Mouse (Mus musculus) lung, postnatal 0 days (tissue): Measurements from ENCODE around the gene Mcl1. TPM values are rescaled to one million over a fixed set of nuclear protein-coding genes. Genes with fewer than 3 reads are reported as not detected.

Source experiments
- ATAC-seq: fragments of 200-750 bp; cut with Nextera tagmentation; 2 replicates; pipeline ENCODE4 v1.8.0; 2017; ENCODE audit warnings: moderate library complexity
- DNase-seq: peaks from one replicate; pipeline ENCODE4 v3.0.0-alpha.2; 2016; ENCODE audit warnings: low spot score
- H3K27ac ChIP-seq: fragments of 300-500 bp; sonication (generic); 2 replicates; pipeline ENCODE4 v1.5.1; 2014; ENCODE audit warnings: antibody characterized with exemption, mild to moderate bottlenecking, low read length, mixed read lengths
- H3K27me3 ChIP-seq: fragments of 300-500 bp; sonication (generic); replicated peaks from 2 replicates; pipeline ENCODE4 v1.6.1; 2014; ENCODE audit warnings: low read length, mixed read lengths; ENCODE audit not compliant: insufficient read depth
- H3K36me3 ChIP-seq: fragments of 300-500 bp; sonication (generic); 2 replicates; pipeline ENCODE4 v1.6.1; 2014; ENCODE audit warnings: low read length, mixed read lengths; ENCODE audit not compliant: insufficient read depth
- H3K4me1 ChIP-seq: fragments of 300-500 bp; sonication (generic); 2 replicates; pipeline ENCODE4 v1.6.1; 2014; ENCODE audit warnings: antibody characterized with exemption, low read depth, low read length, mixed read lengths; ENCODE audit not compliant: insufficient read depth
- H3K4me2 ChIP-seq: fragments of 300-500 bp; sonication (generic); replicated peaks from 2 replicates; pipeline ENCODE4 v1.6.1; 2014; ENCODE audit warnings: low read depth, mild to moderate bottlenecking, low read length, moderate library complexity, mixed read lengths
- H3K4me3 ChIP-seq: fragments of 300-500 bp; sonication (generic); 2 replicates; pipeline ENCODE4 v1.5.1; 2014; ENCODE audit warnings: low read depth, low read length
- H3K9ac ChIP-seq: fragments of 300-500 bp; sonication (generic); replicated peaks from 2 replicates; pipeline ENCODE4 v1.6.1; 2014; ENCODE audit warnings: low read depth, mild to moderate bottlenecking
- H3K9me3 ChIP-seq: fragments of 300-500 bp; sonication (generic); 2 replicates; pipeline ENCODE4 v1.6.1; 2016; ENCODE audit warnings: low read length, mixed read lengths
- CTCF ChIP-seq: IDR thresholded peaks from 2 replicates; pipeline ENCODE4 v1.5.1; 2016; ENCODE audit warnings: antibody characterized with exemption, mild to moderate bottlenecking
- EP300 ChIP-seq: IDR thresholded peaks from 2 replicates; pipeline ENCODE4 v1.6.1; 2016; ENCODE audit warnings: antibody characterized with exemption, mild to moderate bottlenecking, control low read depth
- WGBS: fragments of 180-500 bp; shearing (Covaris S2); extraction: QIAGEN DNeasy Blood & Tissue Kit; methylation state at CpG from one replicate; pipeline ENCODE4 v1.1.7; 2014; 5-methylcytosine and 5-hydroxymethylcytosine counted together
- polyA plus RNA-seq: library from polyadenylated mRNA; unstranded; fragments of >200 nt; fragmentation: Nextera tagmentation; extraction: Ambion mirVana; gene quantifications from 2 replicates; pipeline ENCODE4 v1.2.1, GENCODE M21; 2015

Gene Mcl1
- polyA plus RNA-seq, 1 experiment from 2014 or later: 101 TPM

- DNase-seq (peak; percentile 23), ATAC-seq (0 out of 2 replicates have a peak, but pooled peaks have one; percentile 9)
- Histone ChIP-seq H3K9me3 (no peaks in the 10 kb centered on the region), H3K4me3 (no peak overlapping the region), H3K36me3 (no peaks in the 10 kb centered on the region), H3K4me1 (no peaks in the 10 kb centered on the region), H3K4me2 (no peak overlapping the region), H3K9ac (no peak overlapping the region), H3K27me3 (no peaks in the 10 kb centered on the region), H3K27ac (no peak overlapping the region)
- WGBS: 77% methylated on average over 7 of the region's 7 CpGs
- TF ChIP-seq CTCF (no peak), EP300 (no peak)
Measured at GRCm38 (mm10) chr3:95707497-95707896, 48.9 kb downstream of the Mcl1 start.

- Histone ChIP-seq H3K4me2 (no peak overlapping the region), H3K27ac (no peak overlapping the region), H3K9ac (no peak overlapping the region), H3K36me3 (no peaks in the 10 kb centered on the region), H3K4me1 (no peaks in the 10 kb centered on the region), H3K9me3 (no peaks in the 10 kb centered on the region), H3K27me3 (no peaks in the 10 kb centered on the region), H3K4me3 (no peak overlapping the region)
- WGBS: 92% methylated on average over 4 of the region's 4 CpGs
- ATAC-seq: no peak
- DNase-seq: no peak
- no peak for TF ChIP-seq EP300
- TF ChIP-seq CTCF: no peak
Measured at GRCm38 (mm10) chr3:95709044-95709443, 50.5 kb downstream of the Mcl1 start.

GRCm38 (mm10) chr3:95709967-95710366 lies 51.4 kb downstream of the Mcl1 start:
- Histone ChIP-seq H3K36me3 (no peaks in the 10 kb centered on the region), H3K9ac (no peak overlapping the region), H3K4me2 (no peak overlapping the region), H3K4me1 (no peaks in the 10 kb centered on the region), H3K27me3 (no peaks in the 10 kb centered on the region), H3K27ac (no peak overlapping the region), H3K9me3 (no peaks in the 10 kb centered on the region), H3K4me3 (no peak overlapping the region)
- DNase-seq (no peak), ATAC-seq (no peak)
- TF ChIP-seq CTCF (no peak), EP300 (no peak)

Other genes starting within 250 kb of the Mcl1 start
- gene Arnt, start 224.4 kb upstream of the Mcl1 start, polyA plus RNA-seq: 22.7 and 27.0 TPM in 2 replicates
- 8.2 and 8.8 TPM in 2 replicates for gene Ctsk, start 159.5 kb upstream of the Mcl1 start, polyA plus RNA-seq
- 109 and 115 TPM in 2 replicates for gene Ctss, start 132.0 kb upstream of the Mcl1 start, polyA plus RNA-seq
- not detected in 2 replicates for gene Hormad1, start 99.1 kb upstream of the Mcl1 start, polyA plus RNA-seq
- gene Golph3l, start 69.9 kb upstream of the Mcl1 start, polyA plus RNA-seq: 23.1 and 25.3 TPM in 2 replicates
- gene Ensa, start 33.8 kb upstream of the Mcl1 start, polyA plus RNA-seq: 48.2 and 52.0 TPM in 2 replicates
- 11.8 and 13.2 TPM in 2 replicates for gene Adamtsl4, start 29.1 kb downstream of the Mcl1 start, polyA plus RNA-seq
- 94.3 and 107 TPM in 2 replicates for gene Ecm1, start 80.8 kb downstream of the Mcl1 start, polyA plus RNA-seq
- 18.5 and 19.3 TPM in 2 replicates for gene Tars2, start 101.4 kb downstream of the Mcl1 start, polyA plus RNA-seq
- gene Rprd2, start 160.1 kb downstream of the Mcl1 start, polyA plus RNA-seq: 12.9 and 14.0 TPM in 2 replicates
- 14.3 and 16.0 TPM in 2 replicates for gene Prpf3, start 197.1 kb downstream of the Mcl1 start, polyA plus RNA-seq
- 252 and 273 TPM in 2 replicates for gene Mrps21, start 212.7 kb downstream of the Mcl1 start, polyA plus RNA-seq
- 2.0 and 3.1 TPM in 2 replicates for gene Ciart, start 223.5 kb downstream of the Mcl1 start, polyA plus RNA-seq
- gene BC028528, start 233.2 kb downstream of the Mcl1 start, polyA plus RNA-seq: 247 and 252 TPM in 2 replicates
- gene Aph1a, start 235.2 kb downstream of the Mcl1 start, polyA plus RNA-seq: 48.6 and 49.1 TPM in 2 replicates
- 4.4 and 4.5 TPM in 2 replicates for gene Car14, start 245.9 kb downstream of the Mcl1 start, polyA plus RNA-seq